Mouse (Mus musculus) monocyte, adult 2 months (primary cell): ENCODE measurements at regions not wholly inside any gene's neighbourhood (a gene's known extent, or its start where the extent isn't known, plus 50 kb on each side); places are given as distances from the start of the nearest gene placed in this dataset.

Source experiments
- DNase-seq, 2 experiments: peaks; one replicate each; pipeline ENCODE4 v3.0.0; 2022; ENCODE audit warnings: low spot score in 2 of 2, low read depth in 1 of 2

DNA sequence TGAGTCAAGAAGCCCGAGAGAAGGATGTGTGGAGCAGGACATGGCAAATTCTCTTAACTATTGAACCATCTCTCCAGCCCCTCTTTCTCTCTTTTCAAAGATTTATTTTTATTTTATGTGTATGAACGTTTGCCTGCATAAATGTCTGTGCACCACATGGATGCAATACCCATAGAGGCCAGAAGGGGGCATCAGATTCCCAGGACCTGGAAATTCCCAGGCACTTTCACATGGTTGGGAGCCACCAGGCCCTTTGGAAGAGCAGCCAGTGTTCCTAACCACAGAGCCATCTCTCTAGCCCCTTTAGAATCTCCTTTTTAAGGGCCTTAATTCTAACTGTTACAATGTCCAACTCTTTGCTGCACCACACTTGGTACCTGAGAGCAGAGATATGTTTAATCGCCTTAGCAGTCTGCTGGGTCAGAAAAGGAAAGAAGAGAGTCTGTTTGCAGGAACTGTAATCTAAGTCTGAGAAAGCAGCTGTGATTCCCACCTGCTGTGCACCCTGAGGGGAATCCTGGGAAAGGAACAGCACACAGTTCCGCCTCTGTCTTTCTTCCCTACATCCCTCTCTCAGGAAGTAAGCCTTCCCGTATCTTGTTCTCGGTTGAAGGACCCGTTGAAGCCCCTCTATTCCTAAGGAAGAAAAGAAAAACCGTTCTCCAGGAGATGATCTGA, 186.8 kb downstream of the Katnal1 start:
- no peak for DNase-seq

DNA sequence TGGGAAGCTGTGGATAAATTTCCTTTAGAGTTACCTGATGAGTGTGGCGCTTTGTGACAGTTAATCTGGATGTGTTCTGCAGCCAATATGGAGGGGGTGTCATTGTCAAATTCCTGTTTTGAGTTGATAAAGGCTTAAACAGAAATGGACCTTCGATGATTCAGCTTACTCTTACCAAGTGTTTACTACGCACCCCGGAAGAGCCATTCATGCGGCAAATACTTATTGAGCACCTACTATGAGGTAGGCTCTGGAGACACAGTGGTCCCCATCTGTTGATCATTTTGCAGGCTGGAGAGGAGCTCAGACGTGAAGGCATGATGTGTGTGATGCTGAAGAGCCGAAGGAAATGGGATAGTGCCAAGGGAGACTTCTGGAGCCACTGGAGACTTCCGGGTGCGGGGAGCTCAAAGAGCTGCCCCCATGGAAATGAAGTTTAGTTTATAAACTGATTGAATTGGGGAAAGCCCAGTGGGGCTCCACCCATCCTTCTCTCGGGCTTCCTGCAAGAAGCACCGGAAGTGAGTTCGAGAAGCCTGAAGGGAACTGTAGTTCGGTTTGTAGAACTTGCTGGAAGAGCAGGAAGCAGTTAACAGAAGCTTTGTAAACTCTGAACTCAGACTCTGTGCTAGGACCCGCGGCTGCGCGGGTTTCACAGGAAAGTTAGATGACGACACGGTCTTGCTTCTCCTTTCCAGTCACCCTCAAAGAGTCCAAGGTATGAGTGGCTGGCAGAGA, 187.7 kb downstream of the Katnal1 start:
- DNase-seq = peak in 1 of 2 experiments; percentile 21

DNA sequence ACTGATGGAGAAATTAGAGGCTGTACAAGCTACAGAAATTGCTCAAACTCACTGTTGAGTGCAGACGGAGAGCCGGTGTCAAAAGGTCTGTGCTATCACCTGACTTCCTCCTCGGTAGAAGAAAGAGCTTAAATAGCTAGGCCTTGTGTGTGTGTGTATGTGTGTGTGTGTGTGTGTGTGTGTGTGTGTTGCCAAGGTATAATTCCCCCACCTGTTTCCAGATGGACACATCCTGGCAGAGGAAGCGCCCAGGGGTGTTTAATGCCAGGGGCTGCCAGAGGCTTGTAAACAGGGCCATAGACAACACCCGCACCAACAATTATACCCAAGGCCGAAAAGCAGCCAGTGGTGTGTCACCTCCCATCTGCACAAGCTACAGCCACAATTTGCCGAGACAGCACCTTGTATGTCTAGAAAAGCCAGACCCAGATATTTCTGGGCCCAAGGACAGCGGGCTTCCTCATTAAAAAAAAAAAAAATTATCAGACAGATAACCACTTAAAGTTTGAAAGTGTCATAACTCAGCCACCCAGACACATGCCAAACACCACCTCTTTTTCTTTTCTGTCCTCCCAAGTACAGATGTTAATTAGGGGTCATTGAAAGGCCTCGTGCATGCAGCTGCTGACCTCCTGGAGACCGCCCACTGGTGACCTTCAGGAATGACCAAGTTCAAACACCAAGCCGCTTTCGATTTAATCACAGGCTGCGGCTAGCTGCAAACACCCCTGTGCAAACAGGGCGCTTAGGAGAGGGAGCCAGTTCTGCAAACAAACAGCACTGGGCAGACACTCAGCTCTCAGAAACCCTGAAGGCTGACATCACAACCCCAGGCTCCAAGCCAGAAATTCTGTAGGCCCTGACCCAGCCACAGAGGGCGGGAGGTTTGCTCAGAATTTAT, 188.0 kb upstream of the Ubl3 start:
- no peak for DNase-seq

DNA sequence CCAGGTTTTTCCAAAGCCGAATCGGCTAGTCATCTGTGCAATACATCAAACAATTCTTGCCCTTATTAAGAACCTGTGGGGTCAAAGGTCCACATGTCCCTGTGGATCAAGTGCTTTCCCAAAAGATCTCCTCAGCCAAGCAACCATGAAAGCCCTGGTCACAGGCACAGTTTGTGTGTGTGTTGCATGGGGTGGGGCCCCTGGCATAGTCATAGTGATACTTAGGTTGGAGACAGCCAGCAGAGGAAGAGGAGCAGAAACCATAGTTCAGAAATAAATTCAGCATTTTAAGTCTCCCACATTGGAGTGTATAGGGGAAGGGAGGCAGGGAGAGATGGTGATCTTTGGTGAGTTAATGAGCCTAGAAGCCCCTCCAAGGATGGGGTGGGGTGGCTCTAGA, 187.1 kb upstream of the Ubl3 start:
- peak in 1 of 2 experiments; percentile 5 for DNase-seq

DNA sequence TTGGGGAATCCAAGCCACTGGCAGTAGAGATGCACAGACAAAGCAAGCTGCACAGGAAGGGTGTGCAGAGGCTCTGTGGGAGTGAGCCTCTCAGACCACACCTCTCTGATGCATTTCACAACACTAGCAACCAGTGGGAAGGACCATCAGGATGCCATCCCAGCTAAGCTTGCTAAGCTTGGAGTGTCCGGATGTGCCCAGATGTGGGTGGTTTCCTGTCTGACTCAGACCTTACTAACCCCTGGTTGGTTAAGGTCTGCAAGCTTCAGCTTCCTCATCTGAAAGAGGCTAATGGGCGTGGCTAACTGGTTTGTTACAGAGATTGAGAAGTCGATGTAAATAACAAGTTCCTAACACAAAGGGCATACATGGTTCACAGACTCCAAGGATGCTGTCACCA, 186.6 kb upstream of the Ubl3 start:
- peak; percentile 64 to 76 for DNase-seq

DNA sequence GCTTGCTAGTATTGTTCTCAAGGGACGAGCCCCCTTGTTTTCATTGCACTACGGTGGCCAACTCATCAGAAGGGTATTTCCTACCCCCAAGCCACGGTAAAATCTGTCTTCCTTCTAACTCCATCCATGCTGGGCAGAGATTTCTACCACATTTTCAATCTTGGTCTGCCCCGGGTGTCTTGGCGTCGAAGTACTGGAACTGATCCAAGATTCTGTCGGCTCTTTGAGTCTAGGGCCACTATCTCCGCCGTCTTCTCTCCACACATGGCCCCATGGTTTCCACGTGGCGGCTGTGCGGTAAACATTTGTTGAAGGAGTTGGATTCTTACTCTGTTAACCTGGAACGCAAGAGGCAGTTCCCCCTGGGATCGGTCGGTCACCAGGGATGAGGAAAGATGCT, 177.0 kb upstream of the Ubl3 start:
- no peak for DNase-seq

DNA sequence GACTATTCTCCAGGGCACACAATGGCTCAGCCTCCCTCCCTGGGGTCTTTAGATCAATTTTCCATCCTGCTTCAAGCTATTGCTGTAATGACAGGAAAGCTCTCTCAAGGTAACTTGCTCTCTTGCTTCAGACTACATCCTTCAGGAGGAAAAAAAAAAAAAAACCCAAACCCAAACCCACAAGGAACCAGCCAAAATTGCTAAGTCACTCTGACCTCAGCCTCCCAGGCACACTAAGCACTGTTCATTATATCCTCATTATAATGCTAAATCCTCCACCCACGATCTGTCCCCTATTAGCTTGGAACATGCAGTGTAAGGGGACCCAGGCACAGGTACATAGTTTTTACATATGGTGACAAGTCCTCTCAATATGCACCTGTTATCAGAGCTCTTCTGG, 175.9 kb upstream of the Ubl3 start:
- no peak for DNase-seq

DNA sequence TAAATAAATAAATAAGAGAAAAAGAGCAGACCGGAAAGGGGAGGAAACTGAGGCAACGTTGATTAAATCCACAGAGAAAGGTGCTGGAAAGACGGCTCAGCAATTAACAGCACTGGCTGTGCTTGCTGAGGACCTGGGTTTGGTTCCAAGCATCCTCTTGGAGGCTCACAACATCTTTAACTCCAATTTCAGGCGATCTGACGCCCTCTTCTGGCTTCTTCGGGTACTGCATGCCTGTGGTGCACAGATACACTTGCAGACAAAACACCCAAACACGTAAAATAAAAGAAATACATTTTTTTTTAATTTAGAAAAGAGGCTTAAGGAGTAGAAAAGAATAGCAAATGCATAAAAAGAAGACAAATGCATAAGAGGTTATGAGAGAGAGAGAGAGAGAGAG, 173.9 kb upstream of the Ubl3 start:
- no peak for DNase-seq

DNA sequence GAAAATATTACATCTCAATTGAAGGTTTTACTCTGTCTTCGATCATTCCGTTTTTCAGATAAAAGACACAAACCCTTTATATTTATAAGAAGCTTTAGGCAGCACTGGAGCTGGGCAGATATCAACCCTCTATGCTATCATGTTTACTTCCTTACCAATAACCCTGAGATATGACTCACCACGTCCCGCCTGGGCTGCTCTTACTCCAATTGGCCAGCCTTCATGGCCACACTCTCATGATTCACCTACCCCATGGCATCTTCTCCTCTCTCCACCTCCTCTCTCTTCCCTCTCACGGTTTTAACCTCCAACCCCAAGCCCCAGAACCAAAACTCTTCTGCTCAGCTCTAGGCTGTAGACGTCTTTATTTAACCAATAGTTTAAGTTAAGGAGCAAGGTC, 171.9 kb upstream of the Ubl3 start:
- no peak for DNase-seq

DNA sequence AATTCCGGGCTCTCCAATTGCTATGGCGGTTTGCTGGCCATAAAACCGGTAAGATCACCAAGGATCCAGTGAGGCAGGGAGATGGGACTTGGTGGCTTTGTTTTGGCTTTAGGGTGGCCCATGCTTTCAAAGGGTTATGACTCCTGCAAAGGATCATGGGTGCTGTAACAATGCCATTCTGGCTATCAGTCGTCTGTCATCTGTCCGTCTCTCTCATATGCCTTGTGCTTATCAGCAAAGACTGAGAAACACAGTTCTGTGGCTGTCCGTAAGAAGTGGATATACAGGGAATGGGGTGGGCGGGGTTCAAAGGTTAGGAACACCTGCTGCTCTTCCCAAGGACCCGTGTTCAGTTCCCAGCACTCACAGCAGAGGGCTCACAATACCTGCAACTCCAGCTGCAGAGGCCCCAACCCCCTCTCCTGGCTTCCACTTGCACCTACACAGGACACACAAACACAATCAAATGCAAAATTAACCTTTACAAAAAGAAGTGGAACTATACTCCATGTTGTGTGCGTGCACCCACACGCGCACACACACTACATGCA, 171.2 kb upstream of the Ubl3 start:
- no peak for DNase-seq

DNA sequence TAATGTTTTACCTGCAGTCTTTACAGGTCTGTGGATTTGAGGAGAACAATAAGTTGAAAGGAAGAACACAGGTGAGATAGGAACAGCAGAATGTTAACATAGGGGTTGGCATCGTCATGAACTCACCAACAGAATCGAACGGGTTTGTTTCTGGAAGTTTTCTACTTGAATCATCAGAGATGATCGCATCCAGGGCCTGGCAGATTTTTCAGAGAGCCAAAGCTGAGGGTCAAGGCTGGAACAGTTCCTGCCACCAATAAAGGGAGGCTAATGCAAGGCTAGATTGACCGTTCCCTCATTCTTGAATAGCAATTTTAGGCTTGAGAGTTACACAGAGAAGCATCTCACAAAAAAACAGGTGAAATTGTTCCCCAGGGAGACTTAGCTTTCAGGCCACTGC, 168.0 kb upstream of the Ubl3 start:
- DNase-seq = no peak

DNA sequence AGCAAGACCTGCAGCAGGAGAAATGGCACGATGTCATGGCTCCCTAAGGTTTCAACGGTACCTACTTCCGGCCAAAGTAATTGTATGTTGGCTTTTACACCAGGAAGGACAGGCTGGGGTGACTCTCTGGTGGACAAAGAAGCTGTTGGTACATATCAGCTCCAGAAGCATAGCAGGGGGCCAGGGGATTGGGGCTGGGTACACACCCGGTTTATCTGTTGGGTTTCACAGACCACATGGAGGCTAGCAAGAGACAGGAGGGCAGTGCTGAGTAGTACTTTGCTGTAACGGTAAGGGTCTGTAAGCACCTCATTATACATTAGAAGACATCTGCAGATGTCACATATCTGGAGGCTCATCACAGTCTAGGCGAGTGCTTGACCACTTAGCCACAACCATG, 164.0 kb upstream of the Ubl3 start:
- DNase-seq = no peak

DNA sequence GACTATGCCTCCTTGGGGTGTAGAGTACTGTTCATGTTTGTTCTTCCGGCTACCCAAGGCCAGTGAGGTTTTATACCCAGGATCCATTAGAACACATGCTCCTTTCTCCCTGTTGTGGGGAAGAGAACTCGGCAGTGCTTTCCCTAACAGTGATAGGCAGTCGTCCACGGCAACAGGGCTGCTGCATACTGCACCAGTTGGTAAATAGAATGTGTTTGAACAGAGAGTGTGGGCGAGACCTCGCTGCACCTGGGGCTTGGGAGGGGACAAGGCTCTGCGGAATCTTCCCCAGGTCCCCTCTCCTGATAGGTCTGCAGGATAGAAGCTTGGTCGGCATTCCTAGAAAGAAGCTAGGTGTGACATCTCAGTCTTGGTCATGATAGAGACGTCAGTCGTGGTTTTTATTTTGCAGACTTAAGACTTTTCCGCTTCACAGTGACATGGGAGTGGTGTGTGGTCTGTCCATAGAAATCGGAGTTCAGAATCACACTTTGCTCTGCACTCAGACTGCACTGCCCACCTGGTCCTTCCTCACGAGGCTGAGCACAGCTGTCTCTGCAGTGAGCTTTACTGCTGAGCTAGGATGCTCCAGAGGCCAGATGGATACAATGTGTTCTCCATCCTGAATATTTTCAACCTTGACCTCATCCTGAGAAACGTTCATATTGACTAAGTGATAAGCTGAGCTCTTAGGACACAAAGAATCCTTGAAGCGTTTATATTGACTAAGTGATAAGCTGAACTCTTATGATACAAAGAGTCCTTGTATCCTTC, 162.8 kb upstream of the Ubl3 start:
- DNase-seq = no peak

DNA sequence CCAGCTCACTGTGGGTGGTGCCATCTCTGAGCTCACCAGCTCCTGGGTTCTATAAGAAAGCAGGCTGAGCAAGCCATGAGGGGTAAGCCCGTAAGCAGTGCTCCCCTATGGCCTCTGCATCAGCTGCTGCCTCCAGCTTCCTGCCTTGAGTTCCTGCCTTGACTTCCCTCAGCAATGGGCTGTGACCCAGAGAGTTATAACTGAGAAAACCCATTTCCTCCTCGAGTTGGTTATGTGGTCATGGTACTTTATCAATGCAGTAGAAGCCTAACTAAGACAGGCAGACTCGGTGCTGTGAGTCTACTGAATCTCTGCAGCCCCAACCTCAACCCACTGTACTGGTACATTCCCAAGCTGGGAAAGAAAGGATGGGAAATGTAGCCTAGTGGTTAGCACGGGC, 162.2 kb upstream of the Ubl3 start:
- no peak for DNase-seq

DNA sequence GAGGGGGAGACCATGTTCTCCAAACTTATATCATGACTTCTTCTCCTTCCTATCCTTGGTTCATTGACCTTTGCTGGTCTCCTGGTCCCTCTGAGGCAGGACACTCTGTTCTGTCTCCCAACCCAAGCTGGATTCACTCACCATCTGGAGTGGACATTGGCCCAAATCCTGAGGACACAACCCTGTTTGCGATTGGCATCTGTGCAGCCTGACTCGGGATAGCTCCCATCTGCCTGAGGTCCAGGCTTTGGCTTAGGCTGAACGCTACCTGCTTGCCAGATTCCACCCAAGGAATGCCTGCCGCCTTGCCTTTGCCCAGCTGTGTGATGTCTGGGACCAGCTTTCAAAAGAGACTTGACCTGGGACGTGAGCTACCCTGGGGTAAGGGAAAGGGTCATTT, 161.2 kb upstream of the Ubl3 start:
- DNase-seq = no peak

DNA sequence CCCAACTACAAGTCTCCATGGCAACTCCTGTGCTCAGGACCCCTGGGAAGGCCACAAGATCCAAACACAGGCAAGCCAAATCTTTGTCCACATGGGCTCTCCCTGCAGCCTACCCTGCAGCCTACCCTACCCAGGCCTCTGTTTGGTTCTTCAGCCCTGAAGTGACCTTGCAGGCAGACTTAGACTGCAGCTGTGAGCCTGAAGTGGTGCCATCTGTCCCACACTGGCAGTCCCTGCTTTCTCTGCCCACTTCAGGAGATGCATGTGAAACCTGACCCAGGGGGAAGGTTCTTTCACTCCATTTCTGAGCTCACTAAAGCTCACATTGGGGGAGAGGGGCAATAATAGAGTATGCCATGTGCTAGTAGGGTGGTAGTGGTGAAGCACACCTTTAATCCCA, 160.4 kb upstream of the Ubl3 start:
- no peak for DNase-seq

DNA sequence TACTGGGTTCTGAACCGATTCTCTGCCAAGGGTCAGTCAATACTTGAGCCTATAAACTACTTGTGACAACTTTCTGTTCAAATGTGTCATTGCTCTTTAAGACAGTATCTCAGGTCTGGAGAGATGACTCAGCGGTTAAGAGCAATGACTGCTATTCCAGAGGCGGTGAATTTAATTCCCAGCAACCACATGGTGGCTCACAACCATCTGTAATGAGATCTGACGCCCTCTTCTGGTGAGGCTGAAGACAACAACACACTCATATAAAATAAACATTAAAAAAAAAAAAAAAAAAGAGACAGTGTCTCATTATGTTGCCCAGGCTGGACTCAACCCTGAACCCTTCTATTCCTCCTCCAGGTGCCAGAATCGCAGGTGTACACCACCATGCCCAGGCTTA, 159.0 kb upstream of the Ubl3 start:
- no peak for DNase-seq

DNA sequence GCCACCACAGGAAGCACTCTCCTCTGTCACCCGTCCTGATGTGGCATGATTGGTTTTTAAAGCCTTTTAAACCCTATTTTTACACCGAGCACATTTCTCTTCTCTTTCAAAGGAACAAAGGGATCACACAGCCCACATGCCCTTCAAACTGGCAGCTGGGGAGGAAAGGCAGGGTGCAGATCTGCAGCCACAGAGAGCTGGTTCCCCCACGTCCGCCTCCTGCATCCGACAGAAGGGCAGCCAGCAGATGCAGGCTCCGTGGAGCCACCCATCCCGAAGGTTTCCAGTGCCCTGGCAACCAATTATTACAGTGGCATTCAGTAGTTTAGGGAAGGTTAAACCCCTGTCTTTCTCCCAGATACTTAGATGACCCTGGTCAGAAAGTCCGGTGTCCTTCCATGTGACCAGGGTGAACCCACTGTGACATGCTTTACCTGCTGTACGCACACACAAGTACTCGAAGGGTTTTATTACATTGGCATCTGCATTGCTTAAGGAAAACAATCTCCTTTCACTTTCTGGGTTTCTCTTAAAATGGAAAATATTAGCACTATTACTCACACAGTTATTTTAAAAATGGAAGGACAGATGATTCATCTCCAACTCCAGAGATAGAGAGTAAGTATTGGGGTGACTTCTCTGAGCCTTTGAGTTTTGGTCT, 156.7 kb upstream of the Ubl3 start:
- DNase-seq = no peak

DNA sequence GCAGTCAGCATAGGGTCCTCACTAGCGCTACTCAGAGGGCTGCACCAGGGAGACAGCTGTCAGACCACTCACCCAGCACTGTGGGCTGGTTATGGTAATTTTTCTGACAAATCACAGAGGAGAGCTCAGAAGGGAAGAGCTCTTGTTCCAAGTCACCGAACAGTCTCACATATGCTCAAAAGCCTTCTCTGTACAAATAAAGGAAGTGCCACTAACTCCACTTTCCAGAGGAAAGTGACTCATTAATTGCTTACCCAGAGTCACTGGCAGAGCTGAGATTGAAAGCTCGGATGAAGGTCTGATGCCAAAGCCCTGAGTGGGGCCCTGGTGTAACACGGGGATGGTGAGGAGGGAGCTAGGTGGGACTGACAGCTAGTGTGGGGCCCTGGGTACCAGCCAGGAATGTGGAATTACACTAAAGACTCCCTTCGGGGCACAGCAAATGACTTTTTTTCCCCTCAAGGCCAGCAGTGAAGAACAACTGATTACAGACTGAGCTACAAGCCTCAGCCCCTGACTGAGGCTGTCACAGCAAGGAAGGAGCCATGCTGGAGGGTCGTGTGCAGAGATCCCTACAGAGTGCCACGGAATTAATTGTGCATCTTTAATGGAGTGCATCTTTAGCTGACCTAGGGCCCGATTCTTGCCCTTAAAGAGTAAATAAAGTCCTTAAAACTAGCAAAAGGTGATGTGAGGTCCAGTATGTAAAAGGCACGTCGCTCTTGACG, 155.6 kb upstream of the Ubl3 start:
- DNase-seq = peak in 1 of 2 experiments; percentile 4

DNA sequence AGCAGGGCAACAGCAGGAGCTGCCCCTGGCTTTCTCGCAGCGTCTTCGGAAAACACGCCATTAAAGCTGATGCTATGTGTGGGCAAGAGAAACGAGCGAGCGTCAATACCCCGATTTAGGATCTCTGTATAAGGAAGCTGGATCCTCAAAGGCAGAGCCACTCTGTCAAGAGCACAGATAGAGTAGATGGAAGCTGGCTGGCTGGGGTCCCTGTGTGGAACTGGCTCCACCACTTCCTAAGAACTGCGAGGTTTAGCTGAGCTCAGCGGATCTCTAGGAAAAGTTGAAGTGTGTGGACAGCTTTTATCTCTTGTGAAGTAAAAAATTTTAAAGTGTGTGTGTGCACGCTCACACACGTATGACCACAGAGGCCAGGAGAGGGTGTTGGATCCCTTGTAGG, 154.7 kb upstream of the Ubl3 start:
- DNase-seq = no peak
